Mouse (Mus musculus): ENCODE measurements at regions not wholly inside any gene's neighbourhood (a gene's known extent, or its start where the extent isn't known, plus 50 kb on each side); places are given as distances from the start of the nearest gene placed in this dataset.

DNA sequence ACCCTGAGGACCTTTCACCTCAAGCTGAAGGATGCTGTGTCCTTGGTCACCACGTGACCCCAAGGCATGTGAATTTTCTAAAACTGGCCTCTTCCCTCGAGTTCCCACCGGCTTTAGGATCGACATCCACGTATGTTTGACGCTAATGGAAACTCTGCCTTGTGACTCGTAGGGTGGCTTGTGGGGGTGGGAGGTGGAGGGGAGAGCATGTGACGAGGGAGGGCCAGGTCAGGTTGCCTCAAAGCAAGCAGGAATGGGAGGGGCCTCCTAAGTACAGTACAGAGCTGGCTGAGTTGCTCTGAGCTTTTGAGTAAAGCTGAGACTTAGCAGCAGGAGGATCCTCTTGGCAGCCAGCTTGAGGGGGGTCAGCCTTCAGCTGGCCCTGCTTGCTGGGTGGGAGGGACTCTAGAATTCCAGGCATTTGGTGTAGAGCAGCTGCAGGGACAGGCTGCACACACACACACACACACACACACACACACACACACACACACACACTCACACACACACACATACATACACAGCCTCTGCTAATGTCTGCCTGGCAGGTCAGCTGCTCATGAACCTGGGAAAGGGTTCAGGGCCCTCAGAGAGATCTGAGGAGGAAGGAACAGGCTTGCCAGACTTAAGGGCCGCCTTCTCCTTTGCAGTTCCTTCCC is 78.5 kb downstream of the Sik1 start:
- DNase-seq: no peak

DNA sequence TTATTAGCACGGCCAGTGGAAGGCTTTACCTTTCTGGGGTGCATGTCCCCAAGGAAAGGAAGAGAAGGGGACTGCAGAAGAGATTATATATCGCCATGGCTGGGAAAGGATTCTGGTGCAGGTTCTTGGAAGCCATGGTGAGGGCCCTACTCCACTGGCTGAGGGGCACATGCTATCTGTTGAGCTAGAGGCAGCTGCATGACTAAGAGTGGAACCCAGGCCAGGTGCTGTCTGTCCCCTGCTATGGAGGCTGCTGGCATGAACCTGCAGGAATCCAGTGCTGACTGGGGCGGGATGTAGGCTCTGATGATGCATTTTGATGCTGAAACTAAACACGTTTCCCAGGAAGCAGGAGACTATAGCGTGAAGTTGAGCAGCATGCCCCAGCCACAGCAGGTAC is 77.9 kb downstream of the Sik1 start:
- DNase-seq: no peak

- no peak for DNase-seq
Observed at GRCm38 (mm10) chr17:31779466-31779865, 76.1 kb downstream of the Sik1 start.

DNA sequence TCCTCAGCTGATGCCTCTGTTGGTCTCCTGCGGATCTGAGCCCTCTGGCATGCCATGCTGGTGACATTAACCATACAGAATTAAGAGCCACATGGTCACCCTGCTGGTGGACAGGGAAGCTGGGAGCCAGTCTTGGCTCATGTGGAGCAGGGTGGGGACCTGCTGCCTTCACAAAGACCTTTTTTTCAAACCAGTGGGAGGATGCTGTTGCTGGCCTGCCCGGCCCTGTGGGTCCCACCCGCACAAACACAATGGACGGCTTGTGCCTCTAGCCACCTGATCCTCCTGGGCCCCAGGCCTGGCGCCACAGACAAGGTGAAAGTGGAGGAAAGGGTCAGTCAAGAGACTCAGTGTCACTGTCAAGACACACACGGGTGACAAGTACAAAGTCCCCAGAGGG is 73.4 kb downstream of the Sik1 start:
- no peak for DNase-seq

GRCm38 (mm10) chr17:31783071-31783470 is 72.5 kb downstream of the Sik1 start:
- no peak for DNase-seq

- no peak for DNase-seq
Observed at GRCm38 (mm10) chr17:31788316-31788715, 67.3 kb downstream of the Sik1 start.

GRCm38 (mm10) chr17:31789068-31789583 is 66.5 kb downstream of the Sik1 start:
- no peak for DNase-seq

GRCm38 (mm10) chr17:31789906-31790279 is 65.7 kb downstream of the Sik1 start:
- DNase-seq: no peak

GRCm38 (mm10) chr17:31790280-31791063 is 65.1 kb downstream of the Sik1 start:
- no peak for DNase-seq

DNA sequence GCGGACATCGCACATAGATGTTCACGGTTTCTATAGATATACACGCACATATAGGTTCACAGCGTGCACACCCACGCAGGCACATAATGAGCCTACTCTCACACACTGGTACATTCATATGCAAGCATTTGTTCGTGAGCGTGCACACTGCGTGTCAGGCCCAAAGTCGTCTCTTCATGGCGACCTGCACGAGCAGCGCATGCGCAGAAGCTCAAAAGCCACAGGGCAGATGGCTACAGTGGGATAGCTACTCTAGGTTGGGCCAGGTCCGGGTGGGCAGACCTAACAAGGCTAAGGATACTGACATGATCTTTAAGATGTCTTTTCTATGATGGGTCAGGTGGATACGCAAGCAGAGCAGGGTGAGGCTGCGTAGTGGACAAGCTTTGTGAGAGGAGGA is 63.9 kb downstream of the Sik1 start:
- DNase-seq: no peak

- DNase-seq: no peak
Observed at GRCm38 (mm10) chr17:31793040-31793439, 62.6 kb downstream of the Sik1 start.

GRCm38 (mm10) chr17:31793521-31793920 is 62.1 kb downstream of the Sik1 start:
- DNase-seq: no peak

- no peak for DNase-seq
Observed at GRCm38 (mm10) chr17:31793964-31794363, 61.6 kb downstream of the Sik1 start.
